Mouse (Mus musculus) MEL (cell line): ENCODE data around the gene Coq8b. TPM values are rescaled to one million over a fixed set of nuclear protein-coding genes. Genes with fewer than 3 reads are reported as not detected.

Experiments
- DNase-seq: peaks from one replicate; pipeline ENCODE4 v3.0.0; 2011; ENCODE audit warnings: low read depth, low spot score
- H3K27ac ChIP-seq: 2 replicates; pipeline ENCODE4 v1.5.1; 2012; ENCODE audit warnings: low read depth, mild to moderate bottlenecking, control low read depth, low read length, moderate library complexity; ENCODE audit not compliant: control insufficient read depth
- H3K27me3 ChIP-seq, 2 experiments: fragments of 150-350 bp in 1 of 2; sonication (generic) in 1 of 2; 2 replicates each; pipeline ENCODE4 v1.6.1; 2012; ENCODE audit warnings: low read length in 2 of 2, mild to moderate bottlenecking in 2 of 2, improper control_type of control experiment in 1 of 2, moderate library complexity in 1 of 2; ENCODE audit not compliant: insufficient read depth in 2 of 2, control insufficient read depth in 1 of 2
- H3K36me3 ChIP-seq, 2 experiments: 2 replicates each; pipeline ENCODE4 v1.6.1; 2012 to 2014; ENCODE audit warnings: low read length in 2 of 2, improper control_type of control experiment in 1 of 2, inconsistent platforms in 1 of 2, mild to moderate bottlenecking in 1 of 2; ENCODE audit not compliant: insufficient read depth in 2 of 2, control insufficient read depth in 1 of 2
- H3K4me1 ChIP-seq, 2 experiments: fragments of 150-350 bp in 1 of 2; sonication (generic) in 1 of 2; 2 replicates each; pipeline ENCODE4 v1.6.1; 2012; ENCODE audit warnings: low read length in 2 of 2, improper control_type of control experiment in 1 of 2, mild to moderate bottlenecking in 1 of 2; ENCODE audit not compliant: insufficient read depth in 2 of 2, control insufficient read depth in 1 of 2
- H3K4me3 ChIP-seq, 2 experiments: fragments of 150-350 bp in 1 of 2; sonication (generic) in 1 of 2; 2 replicates each; pipeline ENCODE4 v1.5.1; 2012; ENCODE audit warnings: low read depth in 2 of 2, low read length in 2 of 2, mild to moderate bottlenecking in 2 of 2, moderate library complexity in 2 of 2, control low read depth in 1 of 2, improper control_type of control experiment in 1 of 2; ENCODE audit not compliant: control insufficient read depth in 1 of 2, insufficient read depth in 1 of 2
- H3K79me2 ChIP-seq: 2 replicates; pipeline ENCODE4 v1.6.1; 2012; ENCODE audit warnings: mild to moderate bottlenecking, low read length, moderate library complexity; ENCODE audit not compliant: control insufficient read depth, poor library complexity, insufficient read depth
- H3K9ac ChIP-seq: 2 replicates; pipeline ENCODE4 v1.6.1; 2012; ENCODE audit warnings: low read depth, mild to moderate bottlenecking, control low read depth, low read length, moderate library complexity; ENCODE audit not compliant: control insufficient read depth, poor library complexity, severe bottlenecking
- H3K9me3 ChIP-seq: fragments of 150-350 bp; sonication (generic); replicated peaks from 2 replicates; pipeline ENCODE4 v1.6.1; 2012; ENCODE audit warnings: mild to moderate bottlenecking, low read length, improper control_type of control experiment, moderate library complexity; ENCODE audit not compliant: insufficient read depth
- BHLHE40 ChIP-seq: IDR thresholded peaks from 2 replicates; pipeline ENCODE4 v1.6.1; 2012; ENCODE audit warnings: low read depth, mild to moderate bottlenecking, inconsistent platforms, low read length, improper control_type of control experiment, borderline replicate concordance
- E2F4 ChIP-seq: IDR thresholded peaks from 2 replicates; pipeline ENCODE4 v1.6.1; 2011; ENCODE audit warnings: low read depth, low read length, improper control_type of control experiment, borderline replicate concordance
- ELF1 ChIP-seq: IDR thresholded peaks from 2 replicates; pipeline ENCODE4 v1.6.1; 2014; ENCODE audit warnings: low read depth, mild to moderate bottlenecking, inconsistent platforms, low read length, improper control_type of control experiment, moderate library complexity
- EP300 ChIP-seq, 2 experiments: IDR thresholded peaks; 2 replicates each; pipeline ENCODE4 v1.6.1; 2011; ENCODE audit warnings: improper control_type of control experiment in 2 of 2, low read length in 2 of 2, low read depth in 1 of 2, mild to moderate bottlenecking in 1 of 2
- HCFC1 ChIP-seq: IDR thresholded peaks from 2 replicates; pipeline ENCODE4 v1.6.1; 2012; ENCODE audit warnings: low read depth, mild to moderate bottlenecking, inconsistent platforms, low read length, improper control_type of control experiment, moderate library complexity
- MAFK ChIP-seq: IDR thresholded peaks from 2 replicates; pipeline ENCODE4 v1.6.1; 2011; ENCODE audit warnings: low read depth, mild to moderate bottlenecking, low read length, improper control_type of control experiment, borderline replicate concordance
- MAX ChIP-seq: IDR thresholded peaks from 2 replicates; pipeline ENCODE4 v1.6.1; 2011; ENCODE audit warnings: low read length, improper control_type of control experiment
- MAZ ChIP-seq: IDR thresholded peaks from 2 replicates; pipeline ENCODE4 v1.6.1; 2012; ENCODE audit warnings: low read depth, mild to moderate bottlenecking, inconsistent platforms, low read length, improper control_type of control experiment
- MEF2A ChIP-seq: IDR thresholded peaks from 2 replicates; pipeline ENCODE4 v1.6.1; 2014; ENCODE audit warnings: low read depth, mild to moderate bottlenecking, inconsistent platforms, low read length, improper control_type of control experiment; ENCODE audit not compliant: poor library complexity, insufficient replicate concordance, severe bottlenecking; ENCODE audit errors: extremely low read depth
- MXI1 ChIP-seq: IDR thresholded peaks from 2 replicates; pipeline ENCODE4 v1.6.1; 2011; ENCODE audit warnings: mild to moderate bottlenecking, low read depth, low read length, improper control_type of control experiment
- NELFE ChIP-seq: IDR thresholded peaks from 2 replicates; pipeline ENCODE4 v1.6.1; 2011; ENCODE audit warnings: low read depth, low read length, improper control_type of control experiment
- NRF1 ChIP-seq: IDR thresholded peaks from 2 replicates; pipeline ENCODE4 v1.6.1; 2014; ENCODE audit warnings: low read depth, mild to moderate bottlenecking, inconsistent platforms, low read length, improper control_type of control experiment, moderate library complexity; ENCODE audit not compliant: poor library complexity, insufficient read depth, severe bottlenecking
- POLR2A ChIP-seq, 2 experiments: IDR thresholded peaks; 2 replicates each; pipeline ENCODE4 v1.6.1; 2011 to 2012; ENCODE audit warnings: low read length in 2 of 2, mild to moderate bottlenecking in 2 of 2, control low read depth in 1 of 2, improper control_type of control experiment in 1 of 2, low read depth in 1 of 2, moderate library complexity in 1 of 2; ENCODE audit not compliant: control insufficient read depth in 1 of 2, insufficient read depth in 1 of 2, poor library complexity in 1 of 2
- POLR2AphosphoS2 ChIP-seq: IDR thresholded peaks from 2 replicates; pipeline ENCODE4 v1.6.1; 2011; ENCODE audit warnings: low read length, improper control_type of control experiment
- POLR2AphosphoS5 ChIP-seq: IDR thresholded peaks from 2 replicates; pipeline ENCODE4 v1.6.1; 2012; ENCODE audit warnings: low read depth, borderline replicate concordance, mild to moderate bottlenecking, inconsistent platforms, low read length, moderate library complexity, mixed read lengths
- TCF12 ChIP-seq: IDR thresholded peaks from 2 replicates; pipeline ENCODE4 v1.6.1; 2014; ENCODE audit warnings: low read depth, mild to moderate bottlenecking, inconsistent platforms, low read length, improper control_type of control experiment, moderate library complexity
- ZC3H11A ChIP-seq: IDR thresholded peaks from 2 replicates; pipeline ENCODE4 v1.6.1; 2012; ENCODE audit warnings: low read depth, mild to moderate bottlenecking, inconsistent platforms, low read length, improper control_type of control experiment
- ZKSCAN1 ChIP-seq: IDR thresholded peaks from 2 replicates; pipeline ENCODE4 v1.6.1; 2012; ENCODE audit warnings: low read depth, mild to moderate bottlenecking, inconsistent platforms, low read length, improper control_type of control experiment, moderate library complexity
- polyA plus RNA-seq, 2 experiments: library from polyadenylated mRNA; stranded (reverse) in 1 of 2; unstranded in 1 of 2; fragments of >175 nt in 1 of 2; fragments of >200 nt in 1 of 2; gene quantifications; 2 replicates each; pipeline versions ENCODE4 v1.2.1 to v1.2.4; 2012; ENCODE audit warnings: low replicate concordance in 2 of 2, low read depth in 1 of 2; ENCODE audit not compliant: insufficient read length in 2 of 2, insufficient read depth in 1 of 2, missing spikeins in 1 of 2
- total RNA-seq: library from RNA; depleted of rRNA; stranded (reverse); fragments of 300-350 nt; gene quantifications from 2 replicates; pipeline ENCODE4 v1.2.3, GENCODE M21; 2012

Coq8b gene
- total and polyA plus RNA-seq, 3 experiments: 13.8 to 22.7 TPM; not detected in 1

DNA sequence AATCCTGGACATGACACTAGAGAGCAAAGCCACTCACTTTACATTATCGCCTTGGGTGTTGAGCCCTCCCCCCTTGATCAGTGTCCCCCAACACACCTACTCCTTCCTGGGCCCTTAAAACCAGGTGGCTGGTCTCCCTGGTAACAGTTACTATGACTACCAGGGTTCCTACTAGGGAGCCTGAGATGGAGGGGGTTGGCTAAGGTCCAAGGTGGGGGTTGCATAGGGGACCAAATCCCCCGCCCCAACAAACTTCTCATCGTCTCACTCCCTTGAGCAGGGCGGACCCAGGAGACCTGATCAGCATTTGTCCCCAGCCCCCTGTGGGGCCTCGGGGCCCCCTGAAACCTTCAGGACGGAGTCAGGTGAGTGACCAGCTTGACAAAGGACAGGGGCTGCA, 29.1 kb downstream of the Coq8b start:
- no peaks in the 10 kb centered on the region for H3K27me3 ChIP-seq
- peaks cover 0 to 16% of the 10 kb centered on the region in 2 experiments; a peak in 2 of 4 replicates for H3K4me1 ChIP-seq
- H3K27ac ChIP-seq: no peak overlapping the region
- peaks cover 0 to 7% of the 10 kb centered on the region in 2 experiments; a peak in 2 of 4 replicates for H3K36me3 ChIP-seq
- no peak for DNase-seq
- H3K9ac ChIP-seq: no peak overlapping the region
- no peaks in the 10 kb centered on the region; the same call in 1 of the 2 replicates for H3K79me2 ChIP-seq
- H3K9me3 ChIP-seq: no peaks in the 10 kb centered on the region
- H3K4me3 ChIP-seq: no peak overlapping the region
- TF ChIP-seq MAZ (no peak), E2F4 (no peak), NRF1 (no peak), EP300 (IDR thresholded peaks at IDR 0.05; ENCODE audit: low read depth in 1 of 2, low read length in 2 of 2) (no peak)

- H3K27me3 ChIP-seq: no peaks in the 10 kb centered on the region
- no peak for DNase-seq
- no peak overlapping the region for H3K9ac ChIP-seq
- no peak overlapping the region for H3K27ac ChIP-seq
- H3K4me1 ChIP-seq: peaks cover 0 to 7% of the 10 kb centered on the region in 2 experiments; a peak in 1 of 4 replicates
- no peaks in the 10 kb centered on the region for H3K79me2 ChIP-seq
- H3K36me3 ChIP-seq: peaks cover 0 to 2% of the 10 kb centered on the region in 2 experiments; a peak in 1 of 4 replicates
- H3K4me3 ChIP-seq: no peak overlapping the region
- H3K9me3 ChIP-seq: no peaks in the 10 kb centered on the region
- no peak for TF ChIP-seq MAFK
- no peak for TF ChIP-seq HCFC1
- TF ChIP-seq ZC3H11A: no peak
- no peak for TF ChIP-seq POLR2AphosphoS5
- no peak for TF ChIP-seq POLR2AphosphoS2
- TF ChIP-seq MEF2A: no peak
Observed at GRCm38 (mm10) chr7:27264761-27265160, 31.9 kb downstream of the Coq8b start.

- H3K79me2 ChIP-seq: no peaks in the 10 kb centered on the region
- peaks cover 0 to 7% of the 10 kb centered on the region in 2 experiments; a peak in 1 of 4 replicates for H3K4me1 ChIP-seq
- no peak overlapping the region for H3K9ac ChIP-seq
- H3K4me3 ChIP-seq: no peak overlapping the region
- no peak for DNase-seq
- H3K36me3 ChIP-seq: peaks cover 0 to 2% of the 10 kb centered on the region in 2 experiments; a peak in 1 of 4 replicates
- H3K27me3 ChIP-seq: no peaks in the 10 kb centered on the region
- H3K9me3 ChIP-seq: no peaks in the 10 kb centered on the region
- no peak overlapping the region for H3K27ac ChIP-seq
- TF ChIP-seq BHLHE40 (no peak), MXI1 (no peak), MAX (no peak), NELFE (no peak), EP300 (IDR thresholded peaks at IDR 0.05; ENCODE audit: low read depth in 1 of 2, low read length in 2 of 2) (no peak), ELF1 (no peak), ZKSCAN1 (no peak), TCF12 (no peak), POLR2A (IDR thresholded peaks at IDR 0.05; ENCODE audit: control insufficient read depth in 1 of 2, insufficient read depth in 1 of 2, low read depth in 1 of 2, low read length in 2 of 2, poor library complexity in 1 of 2) (no peak), MAFK (no peak)
- TF ChIP-seq, all 39 proteins: peak for 0
Observed at GRCm38 (mm10) chr7:27266515-27267128, 33.8 kb downstream of the Coq8b start.
